Mouse (Mus musculus) fibroblast of lung, adult 2 months (primary cell): Measurements from ENCODE around the gene Cobll1.
"Not testable (repeated sequence)": the region's sequence is repeated elsewhere in the genome, so short reads cannot be mapped to it uniquely, and the experiment has no call there.

Experiments
- DNase-seq: peaks from one replicate; pipeline ENCODE4 v3.0.0-alpha.2; 2011; ENCODE audit warnings: low read depth

The Cobll1 gene

DNA sequence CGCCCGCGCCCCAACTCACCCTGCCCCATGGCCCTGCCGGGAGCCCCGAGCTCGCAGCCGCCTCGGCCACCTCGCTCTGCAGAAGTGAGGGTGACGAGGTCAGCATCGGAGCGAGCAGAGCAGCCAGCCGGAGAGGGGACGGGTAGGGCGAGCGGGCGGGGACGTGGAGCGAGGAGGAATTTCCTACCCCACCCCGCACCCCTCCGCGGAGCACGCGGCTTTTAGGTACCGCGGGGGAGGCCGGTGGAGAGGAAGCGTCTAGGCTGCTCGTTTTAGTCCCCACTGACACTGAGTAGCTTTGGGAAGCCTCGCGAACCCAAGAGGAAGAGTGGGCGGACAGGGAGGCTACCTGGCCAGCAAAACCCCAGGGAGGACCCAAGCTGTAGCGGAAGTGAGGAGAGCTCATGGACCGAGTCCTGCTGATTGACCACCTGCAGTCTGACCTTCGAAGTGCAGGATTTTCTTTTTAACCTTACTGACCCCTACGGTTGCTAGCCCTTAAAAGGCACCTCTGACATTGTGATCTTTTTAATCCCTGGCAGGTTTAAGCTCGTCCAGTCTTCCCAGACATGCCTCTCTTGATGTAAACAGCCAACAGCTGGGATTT is at the start of gene Cobll1:
Gene Cobll1 (minus strand): TSS at position 440 of the 607 bp plus-strand sequence.
- DNase-seq, result no peak

DNA sequence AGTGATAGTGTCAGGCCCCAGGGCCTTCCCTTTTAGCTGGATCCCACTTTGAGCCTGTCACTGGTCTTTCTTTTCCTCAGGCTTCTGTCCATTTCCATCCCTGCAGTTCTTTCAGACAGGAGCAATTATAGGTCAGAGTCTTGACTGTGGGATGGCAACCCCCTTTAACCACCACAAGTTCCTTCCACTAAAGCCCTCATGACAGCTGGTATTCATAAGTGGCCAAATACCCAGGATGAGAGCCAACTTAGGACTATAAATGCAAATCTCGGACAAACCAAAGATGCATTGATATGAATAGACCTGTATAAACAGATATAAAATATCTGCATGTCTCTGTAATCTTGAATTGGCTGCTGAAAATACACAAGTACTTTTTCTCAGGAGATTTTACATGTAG is 49.5 kb upstream of the Cobll1 start:
- no peak for DNase-seq

DNA sequence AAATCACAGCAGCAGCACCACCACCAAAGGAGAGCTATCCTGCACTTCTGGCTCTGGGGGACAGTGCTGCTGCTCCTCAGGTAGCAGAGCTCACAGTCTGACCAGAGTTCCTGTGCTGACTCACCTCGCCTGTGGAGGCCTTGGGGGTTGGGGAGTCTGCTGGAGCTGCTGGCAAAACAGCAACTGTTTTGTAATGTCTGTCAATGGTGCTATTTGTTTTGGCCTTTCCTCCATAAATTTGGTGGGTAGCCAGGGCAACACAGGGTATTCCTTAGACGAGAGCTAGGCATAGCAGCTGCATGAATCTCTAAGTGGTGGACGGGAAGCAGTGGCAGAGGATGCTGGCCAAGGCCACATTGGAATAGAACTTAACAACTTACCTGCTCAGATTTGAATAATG is 46.2 kb upstream of the Cobll1 start:
- DNase-seq, result peak; percentile 97

DNA sequence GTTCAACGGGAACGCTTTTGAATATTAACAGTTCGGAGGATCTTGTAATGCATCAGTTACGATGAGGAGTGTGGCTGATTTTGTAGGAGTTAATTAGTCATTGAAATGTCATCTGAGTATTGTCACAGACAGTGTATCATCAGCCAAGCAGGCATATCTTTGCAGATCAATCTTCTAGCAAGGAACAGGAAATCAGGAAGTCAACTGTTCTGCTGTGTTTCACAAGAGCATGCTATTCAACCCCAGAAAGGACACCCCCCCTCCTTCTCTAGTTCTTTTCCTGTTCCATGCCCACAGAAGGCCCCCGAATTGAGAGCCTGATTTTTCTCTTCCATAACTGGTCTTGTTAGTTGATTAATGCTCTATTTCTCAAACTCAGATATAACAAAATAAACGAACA is 43.8 kb upstream of the Cobll1 start:
- DNase-seq, result no peak

DNA sequence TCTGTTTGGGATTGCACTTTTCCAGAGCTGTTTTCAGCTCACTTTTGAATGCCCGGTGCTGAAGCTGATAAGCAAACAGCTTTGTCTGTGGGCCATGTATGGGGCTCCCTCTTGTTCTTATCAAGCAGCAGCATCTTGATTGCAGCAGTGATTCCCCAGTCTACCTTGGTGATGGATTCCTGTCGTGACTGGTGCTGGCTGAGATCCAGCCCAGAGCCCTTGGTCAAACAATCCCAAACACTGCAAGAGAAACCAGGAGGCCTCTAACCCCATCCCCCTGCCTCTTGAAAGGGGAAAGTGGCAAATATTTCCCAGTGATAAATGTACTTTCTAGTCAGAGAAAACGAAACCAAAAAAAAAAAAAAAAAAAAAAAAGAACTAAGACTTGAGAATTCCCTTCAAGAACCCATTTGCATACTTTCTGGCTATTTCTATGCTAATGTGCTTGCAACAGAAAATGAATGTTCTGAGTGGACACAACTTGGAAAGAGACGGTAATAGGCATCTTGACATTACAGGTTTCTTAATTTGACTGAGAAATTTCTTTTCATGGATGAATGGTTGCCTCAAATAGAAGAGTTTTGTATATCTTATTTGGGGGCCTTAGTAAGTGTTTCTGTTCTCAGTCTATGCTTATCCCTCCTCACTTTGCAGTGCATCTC is 40.0 kb upstream of the Cobll1 start:
- DNase-seq, result no peak

DNA sequence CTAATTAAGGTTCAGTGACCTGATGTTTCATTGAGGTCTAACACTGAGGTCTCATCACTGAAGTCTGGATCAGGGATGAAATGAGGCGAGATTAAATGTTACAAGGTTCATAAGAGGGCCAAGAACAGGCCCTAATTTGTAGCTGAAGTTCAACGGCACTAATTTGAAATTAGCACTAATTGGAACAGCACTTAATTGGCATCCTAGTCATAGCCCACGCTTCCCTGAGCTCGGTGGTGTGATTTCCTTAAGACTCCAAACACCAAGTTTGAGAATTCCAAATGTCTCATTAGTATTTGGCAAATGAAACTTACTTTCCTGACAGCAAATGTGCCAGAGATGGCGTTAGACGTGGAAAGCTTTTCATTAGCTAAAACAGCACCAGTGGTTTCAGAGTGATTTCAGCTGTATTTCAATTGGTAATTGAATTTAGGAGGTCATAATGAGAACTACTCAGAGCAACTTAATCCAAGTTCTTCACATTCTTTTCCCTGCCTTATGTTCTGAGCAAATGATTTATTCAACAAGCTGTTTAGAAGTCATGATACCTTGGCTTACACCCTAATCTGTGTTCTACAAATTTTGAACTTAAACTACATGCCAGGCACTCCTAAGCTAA is 36.3 kb upstream of the Cobll1 start:
- no peak for DNase-seq

DNA sequence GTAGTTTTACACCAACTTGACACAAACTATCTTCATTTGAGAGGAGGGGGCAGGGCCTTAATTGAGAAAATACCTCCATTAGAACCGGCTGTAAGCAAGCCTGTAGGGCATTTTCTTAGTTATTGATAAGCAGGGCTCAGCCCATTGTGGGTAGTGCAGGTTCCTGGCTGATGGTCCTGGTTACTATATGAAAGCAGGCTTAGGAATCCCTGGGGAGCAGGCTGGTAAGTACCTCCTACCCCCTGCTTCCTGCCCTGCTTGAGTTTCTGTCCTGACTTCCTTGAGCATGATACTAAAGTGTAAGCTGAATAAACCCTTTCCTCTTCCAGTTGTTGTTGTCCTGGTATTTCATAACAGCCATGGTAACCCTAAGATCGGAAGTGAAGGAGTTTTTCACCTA is 34.7 kb upstream of the Cobll1 start:
- DNase-seq, result no peak

DNA sequence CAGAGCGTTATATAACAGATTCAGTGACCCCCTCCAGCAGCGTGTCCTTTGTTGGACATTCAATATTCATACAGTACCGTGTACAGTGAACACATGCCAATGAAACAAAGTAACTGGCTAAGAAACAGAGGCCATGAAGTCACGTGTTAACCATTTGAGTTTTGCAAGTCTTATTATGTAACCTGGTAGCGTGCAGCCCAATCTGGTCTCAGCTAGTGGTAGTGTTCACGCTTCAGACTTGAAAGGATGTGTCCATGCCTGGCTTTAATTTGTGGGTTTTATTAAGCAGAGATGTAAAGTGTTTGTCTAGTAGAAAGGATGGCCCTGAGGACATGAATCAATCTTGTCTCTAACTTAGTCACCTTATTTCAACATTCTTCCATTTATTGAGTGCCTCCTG is 29.5 kb upstream of the Cobll1 start:
- DNase-seq, result no peak

DNA sequence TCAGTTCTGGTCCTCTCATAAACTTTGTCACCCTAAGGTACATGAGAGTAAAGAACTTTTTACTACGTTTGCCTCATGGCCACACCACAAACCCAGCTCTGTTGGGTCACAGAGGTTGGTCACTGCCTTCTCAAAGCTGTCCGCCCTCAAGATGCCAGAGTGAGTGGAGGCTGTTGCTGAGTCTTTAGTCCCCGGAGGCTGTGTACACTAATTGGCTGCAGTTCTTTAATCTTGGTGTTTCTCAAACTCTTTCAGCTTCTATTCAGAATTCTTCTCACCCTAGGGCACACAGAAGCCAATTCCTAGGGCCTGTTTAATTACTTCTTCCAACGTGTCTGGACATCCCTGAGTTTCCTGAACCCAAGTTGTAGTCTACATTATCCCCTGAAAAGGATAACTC is 28.6 kb upstream of the Cobll1 start:
- no peak for DNase-seq

DNA sequence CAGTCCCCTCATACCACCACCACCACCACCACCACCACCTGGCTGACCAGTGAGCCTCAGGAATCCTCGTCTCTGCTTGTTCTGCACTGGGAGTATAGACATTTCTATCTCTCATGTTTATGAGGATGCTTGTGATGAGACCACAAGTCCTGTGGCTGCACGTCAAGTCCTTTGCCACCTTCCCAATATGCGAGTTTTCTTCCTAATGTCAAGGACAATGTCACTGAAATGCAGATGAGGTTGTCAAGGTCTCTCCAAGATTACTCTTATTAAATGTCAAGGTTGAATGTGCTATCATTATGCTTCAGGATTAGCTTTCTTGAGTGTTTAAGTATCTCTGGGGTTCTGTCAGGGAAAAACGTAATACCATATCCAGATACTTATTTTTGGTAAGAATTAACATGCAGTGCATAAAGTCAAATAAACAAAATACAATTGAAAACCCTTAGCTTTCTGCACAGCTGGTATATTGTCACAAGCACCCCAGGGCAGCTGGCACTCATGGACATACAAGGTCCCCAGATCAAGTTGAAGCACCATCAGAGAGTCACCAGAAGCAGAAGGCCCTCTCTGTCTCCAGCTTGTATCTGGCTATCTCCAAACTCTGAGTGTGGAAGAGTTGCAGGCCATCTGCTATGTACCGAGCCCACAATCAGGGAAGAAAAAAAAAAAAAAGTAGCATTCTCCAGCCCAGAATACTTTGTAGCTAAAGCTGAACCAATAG is 27.5 kb upstream of the Cobll1 start:
- no peak for DNase-seq

DNA sequence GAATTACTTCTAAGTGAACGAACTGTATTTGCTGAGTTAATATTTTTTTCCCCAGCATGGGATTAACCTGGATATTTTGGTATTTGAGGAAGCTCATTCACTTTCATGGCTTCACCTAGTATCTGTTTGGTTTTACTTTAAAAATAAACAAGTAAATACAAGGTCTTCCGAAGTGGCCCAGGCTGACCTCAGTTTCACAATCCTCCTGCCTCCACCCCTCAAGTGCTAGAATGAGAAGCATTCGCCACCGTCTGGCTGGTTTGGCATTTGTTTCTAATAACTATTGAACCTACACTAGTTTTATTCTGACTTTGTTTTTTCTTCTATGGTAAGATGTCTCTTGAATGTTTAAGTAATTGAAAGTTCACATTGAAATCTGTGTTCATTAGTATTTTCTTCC is 23.0 kb upstream of the Cobll1 start:
- no peak for DNase-seq

DNA sequence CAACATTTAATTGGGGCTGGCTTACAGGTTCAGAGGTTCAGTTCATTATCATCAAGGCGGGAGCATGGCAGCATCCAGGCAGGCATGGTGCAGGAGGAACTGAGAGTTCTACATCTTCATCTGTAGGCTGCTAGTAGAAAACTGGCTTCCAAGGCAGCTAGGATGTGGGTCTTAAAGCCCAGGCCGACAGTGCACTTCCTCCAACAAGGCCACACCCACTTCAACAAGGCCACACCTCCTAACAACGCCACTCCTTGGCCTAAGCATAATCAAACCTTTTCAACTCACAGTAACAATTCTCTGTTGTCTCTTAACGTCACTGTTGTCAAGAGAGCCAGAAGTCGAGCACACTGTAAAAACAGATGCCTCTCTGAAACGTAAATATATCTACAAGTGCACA is 21.6 kb upstream of the Cobll1 start:
- not testable (repeated sequence) for DNase-seq

DNA sequence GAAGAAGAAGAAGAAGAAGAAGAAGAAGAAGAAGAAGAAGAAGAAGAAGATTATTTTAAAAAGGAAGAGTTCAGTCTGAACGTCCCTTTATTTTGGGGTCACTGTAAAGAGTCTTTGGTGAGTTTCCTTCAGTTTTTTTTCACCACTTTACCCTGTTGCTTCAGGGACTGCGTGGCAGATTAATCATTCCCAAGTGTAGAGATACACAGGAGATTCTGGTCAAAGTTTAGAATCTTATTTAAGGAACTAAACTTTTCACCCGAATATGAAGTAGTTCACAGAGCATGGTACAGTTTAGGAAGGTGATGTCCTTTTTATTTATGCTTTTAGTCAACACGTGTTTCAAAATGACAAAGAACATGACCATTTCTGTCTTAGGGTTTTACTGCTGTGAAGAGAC is 21.2 kb upstream of the Cobll1 start:
- DNase-seq, result no peak

DNA sequence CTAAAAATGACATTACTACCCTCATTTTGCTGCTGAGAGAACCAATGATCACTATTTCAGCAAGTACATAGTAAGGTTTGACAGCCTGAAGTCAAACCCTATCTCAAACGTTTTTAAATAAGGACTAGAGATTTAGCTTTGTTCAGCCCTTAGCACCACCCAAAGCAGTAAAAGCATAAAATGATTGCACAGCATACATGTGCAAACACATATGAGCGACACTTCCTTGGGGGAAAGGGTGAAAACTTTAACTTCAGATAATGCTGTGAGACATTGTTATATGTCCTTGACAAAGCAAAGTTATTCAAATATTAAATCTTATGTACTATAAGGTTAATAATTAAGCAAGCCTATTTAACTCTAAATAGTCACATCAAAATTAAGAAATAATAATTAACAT is 18.2 kb upstream of the Cobll1 start:
- no peak for DNase-seq

DNA sequence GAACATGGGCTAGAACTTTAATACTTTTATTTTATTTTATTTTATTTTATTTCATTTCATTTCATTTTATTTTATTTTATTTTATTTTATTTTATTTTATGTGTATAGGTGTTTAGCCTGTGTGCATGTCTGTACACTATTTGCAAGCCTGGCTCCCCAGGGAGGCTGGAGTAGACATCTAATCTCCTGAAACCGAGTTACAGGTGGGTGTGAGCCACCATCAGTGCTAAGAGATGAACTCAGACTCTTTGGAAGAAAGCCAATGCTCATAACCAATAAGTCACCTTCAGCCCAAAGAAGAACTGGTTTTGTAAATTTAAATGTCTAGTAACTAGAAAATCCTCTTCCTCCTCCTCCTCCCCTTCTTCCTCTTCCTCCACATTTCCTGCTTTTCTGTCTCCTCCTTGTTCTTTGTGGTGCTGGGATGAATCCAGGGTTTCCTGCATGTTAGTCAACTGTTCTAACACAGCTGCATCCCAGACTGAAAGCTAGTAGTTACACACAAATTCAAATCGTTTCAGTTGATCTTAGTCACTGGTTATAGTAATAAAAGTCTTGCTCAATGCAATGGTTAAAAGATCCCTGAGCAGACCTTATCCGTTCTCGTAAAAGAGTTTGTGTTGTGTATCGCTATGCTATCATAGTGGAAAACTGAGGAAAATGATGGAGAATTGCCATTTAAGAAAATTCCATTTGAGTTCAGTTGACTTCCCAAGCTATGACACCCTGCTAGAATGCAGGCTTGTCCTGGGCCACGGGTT is 17.5 kb upstream of the Cobll1 start:
- DNase-seq, result no peak

DNA sequence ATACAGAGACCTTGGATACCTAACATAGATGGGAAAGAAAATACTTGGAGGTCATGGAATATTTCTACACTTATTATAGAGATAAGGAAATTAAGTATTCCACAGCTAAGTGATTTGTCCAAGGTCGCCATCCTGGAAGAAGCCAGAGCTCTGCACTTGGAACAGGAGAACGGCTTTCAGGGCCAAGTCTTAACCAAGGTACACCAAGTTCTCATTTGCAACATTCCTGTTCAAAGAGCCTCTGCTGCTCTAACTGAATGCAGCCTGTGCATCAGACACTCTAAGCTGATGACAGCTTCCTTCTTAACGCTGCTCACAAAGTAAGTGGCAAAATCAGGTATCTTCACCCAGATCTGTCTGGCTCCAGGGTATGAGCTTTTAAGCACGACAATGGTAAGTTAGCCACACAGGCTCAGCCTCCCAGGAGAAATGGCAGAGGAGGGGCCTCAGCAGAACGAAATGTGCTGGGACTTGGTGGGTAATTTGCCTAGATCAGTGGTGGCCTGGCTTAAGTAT is 11.4 kb upstream of the Cobll1 start:
- no peak for DNase-seq

DNA sequence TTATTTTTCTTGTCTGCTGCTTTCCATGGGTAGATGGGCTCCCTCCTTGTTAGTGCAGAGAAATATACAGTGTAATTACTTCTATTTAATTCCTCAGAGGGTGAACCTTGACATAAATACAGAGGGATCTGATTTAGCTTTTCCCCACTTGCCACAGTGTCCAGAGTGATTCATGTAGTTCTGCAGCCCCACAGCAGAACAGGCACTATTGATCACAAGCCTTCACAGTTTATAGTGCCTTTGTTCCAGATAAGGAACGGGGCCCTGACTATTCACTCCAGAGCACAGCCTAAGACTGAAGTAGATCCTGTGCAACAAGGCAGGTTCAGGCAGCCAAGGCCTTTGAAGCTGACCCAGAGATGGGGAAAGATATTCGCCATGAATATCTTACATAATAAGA is 10.4 kb upstream of the Cobll1 start:
- DNase-seq, result no peak

DNA sequence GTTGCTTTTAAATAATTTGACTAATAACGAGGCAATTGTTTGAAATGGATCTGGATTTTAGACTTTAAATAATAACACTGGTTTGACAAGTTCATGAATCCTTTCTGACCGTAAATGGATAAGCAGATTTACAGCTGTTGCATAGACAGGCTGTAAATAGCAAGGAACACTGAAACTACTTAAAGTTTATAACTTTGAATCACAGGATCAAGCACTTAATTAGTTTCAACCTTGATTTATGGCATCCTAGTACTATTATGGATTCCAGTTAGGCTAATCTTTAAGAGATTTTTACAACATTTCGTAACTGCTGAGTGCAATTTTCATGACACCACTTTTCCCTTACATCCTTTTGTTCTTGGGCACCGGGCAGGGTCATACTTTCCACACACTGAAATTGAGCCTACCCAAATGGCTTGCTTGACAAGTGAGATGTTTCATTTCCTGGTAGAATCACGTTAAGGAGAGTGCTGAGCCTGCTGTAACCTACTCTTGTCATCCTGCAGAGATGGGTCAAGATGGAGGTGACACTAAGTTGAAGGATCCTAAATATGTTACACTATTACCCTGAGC is 1.1 kb upstream of the Cobll1 start:
- no peak for DNase-seq

DNA sequence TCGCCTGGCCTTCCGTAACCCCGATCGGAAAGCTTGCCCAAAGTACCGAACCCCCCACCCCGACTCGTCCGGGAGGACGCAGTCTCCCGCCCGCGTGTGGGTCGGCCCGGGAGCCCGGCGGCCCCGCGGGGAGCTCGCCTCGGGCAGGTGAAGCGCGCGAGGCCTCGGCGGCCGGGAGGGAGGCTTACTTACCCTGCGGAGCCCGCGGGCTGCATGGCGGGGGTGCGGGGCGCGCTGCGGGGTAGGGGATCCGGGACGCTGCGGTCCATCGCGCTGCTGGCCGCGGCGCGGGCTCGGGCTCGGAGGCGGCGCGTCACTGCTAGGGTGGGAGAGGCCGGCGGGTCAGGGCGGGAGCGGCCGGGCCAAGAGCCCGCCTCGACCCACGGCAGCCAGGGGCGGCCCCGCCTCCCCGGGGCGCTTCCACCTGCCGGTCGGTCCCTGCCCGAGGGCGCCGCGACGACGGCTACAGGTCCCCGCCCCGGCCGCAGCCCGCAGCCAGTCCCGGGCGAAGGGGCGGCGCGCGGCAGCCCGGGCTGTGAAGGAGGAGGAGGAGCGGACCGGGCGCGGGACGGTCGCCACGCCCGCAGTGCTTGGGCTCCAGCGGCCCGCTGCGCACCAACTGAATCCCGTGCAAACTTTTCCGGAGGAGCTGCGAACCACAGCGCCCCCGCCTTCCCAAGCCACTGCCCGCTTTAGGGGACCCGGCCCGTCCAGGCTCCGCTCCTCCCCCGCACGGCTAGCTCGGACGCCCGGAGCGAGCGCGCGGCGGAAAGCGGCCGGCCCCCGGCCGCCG is 836 bp downstream of the Cobll1 start:
- DNase-seq, result no peak

DNA sequence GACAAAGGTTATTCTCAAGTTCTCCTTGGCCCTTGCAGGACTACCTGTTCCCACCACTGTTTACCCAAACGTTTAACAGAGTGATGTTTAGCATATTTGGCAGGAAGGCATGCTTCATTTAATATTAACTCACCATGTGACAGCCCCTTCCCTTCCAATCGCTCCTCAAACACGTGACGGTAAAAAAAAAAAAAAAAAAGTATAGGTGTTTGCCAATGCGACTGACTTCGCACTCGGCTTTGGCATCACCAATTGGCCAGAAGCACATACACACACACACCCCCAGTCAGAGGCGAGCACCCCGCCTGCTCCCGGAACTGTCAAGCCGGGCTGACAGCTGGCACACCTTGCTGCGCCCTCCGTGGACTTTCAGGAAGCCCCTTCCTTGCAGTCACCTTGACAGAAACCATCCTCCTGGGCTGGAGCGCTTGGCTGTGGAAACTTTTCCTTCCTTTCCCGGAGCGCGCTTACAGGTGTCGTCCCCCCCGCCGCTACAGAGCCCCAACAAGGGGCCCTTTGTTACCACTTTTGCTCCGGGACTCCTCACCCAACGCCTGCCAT is 1.5 kb downstream of the Cobll1 start:
- DNase-seq, result no peak

DNA sequence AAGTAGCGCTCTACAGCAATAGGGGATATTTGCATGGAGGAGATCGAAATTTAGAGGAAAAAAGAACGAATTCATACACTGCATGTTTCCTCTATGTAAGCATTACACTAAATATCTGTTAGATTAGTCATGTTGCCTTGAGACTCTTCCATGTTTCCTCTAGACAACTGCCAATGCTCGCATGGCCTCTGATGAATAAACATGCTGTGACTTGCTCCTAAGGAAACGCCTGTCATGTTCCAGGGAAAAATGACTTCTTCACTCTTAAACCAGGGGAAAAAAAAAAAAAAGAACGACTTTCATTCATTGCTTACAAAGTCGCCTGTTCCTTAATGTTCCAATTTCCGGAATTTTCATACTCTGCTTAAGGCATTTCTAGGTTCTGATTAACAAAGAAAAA is 2.1 kb downstream of the Cobll1 start:
- DNase-seq, result no peak
